Mouse (Mus musculus) heart, postnatal 4 days (tissue): ENCODE data around the gene Zfhx3. TPM values are rescaled to one million over a fixed set of nuclear protein-coding genes. Genes with fewer than 3 reads are reported as not detected.
"Not testable (repeated sequence)": the region's sequence is repeated elsewhere in the genome, so short reads cannot be mapped to it uniquely, and the experiment has no call there.

Source experiments
- DNase-seq: peaks from one replicate; pipeline ENCODE4 v3.0.0; 2021
- total RNA-seq, 2 experiments: library from RNA; stranded (reverse); gene quantifications; 2 replicates each; pipeline ENCODE4 v1.2.3; 2021

Gene Zfhx3
- total RNA-seq, result 10 to 100 TPM in 1 of 2 experiments, 1 to 10 TPM in 1; 9.7 to 11.5 TPM

DNA sequence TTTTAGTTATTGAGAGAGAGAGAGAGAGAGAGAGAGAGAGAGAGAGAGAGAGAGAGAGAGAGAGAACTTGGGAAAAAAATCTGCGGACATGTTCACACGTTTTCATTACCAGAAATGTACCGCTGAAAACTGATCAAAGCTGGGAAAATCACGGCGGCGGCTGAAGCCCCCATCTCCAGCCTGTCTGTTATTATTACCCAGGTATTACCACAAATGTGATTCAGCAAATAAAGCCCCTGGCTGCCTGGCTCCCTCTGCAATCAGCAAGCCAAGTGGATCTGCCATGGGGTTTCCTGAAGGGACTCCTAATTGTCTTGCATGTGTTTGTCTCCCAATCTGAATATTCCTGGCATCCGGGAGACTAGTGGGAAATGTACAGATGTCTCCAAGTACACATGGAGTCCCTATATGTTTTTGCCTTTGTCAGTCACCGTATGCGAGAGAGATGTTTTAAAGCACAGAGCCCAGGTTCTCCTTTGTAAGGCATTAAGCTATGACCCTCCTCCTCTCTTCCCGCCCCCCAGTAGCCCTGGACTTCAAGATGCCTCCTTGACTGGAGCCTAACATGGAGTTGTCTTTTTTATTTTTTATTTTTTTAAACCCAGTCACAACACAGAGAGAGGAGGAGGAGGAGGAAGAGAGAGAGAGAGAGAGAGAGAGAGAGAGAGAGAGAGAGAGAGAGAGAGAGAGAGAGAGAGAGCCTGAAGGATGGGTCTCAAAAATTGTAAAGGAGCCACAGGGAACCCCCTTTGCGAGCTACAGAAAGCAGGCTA lies at the start of gene Zfhx3:
Gene Zfhx3, plus strand, starts transcription at position 723 of the 773 bp plus-strand sequence.
- no peak for DNase-seq

- no peak for DNase-seq
These were observed 23.5 kb upstream of the Zfhx3 start for GRCm38 (mm10) chr8:107918984-107919383.

- no peak for DNase-seq
These were observed 16.3 kb upstream of the Zfhx3 start for GRCm38 (mm10) chr8:107926149-107926548.

GRCm38 (mm10) chr8:107936725-107937124 lies 5.7 kb upstream of the Zfhx3 start:
- no peak for DNase-seq

DNA sequence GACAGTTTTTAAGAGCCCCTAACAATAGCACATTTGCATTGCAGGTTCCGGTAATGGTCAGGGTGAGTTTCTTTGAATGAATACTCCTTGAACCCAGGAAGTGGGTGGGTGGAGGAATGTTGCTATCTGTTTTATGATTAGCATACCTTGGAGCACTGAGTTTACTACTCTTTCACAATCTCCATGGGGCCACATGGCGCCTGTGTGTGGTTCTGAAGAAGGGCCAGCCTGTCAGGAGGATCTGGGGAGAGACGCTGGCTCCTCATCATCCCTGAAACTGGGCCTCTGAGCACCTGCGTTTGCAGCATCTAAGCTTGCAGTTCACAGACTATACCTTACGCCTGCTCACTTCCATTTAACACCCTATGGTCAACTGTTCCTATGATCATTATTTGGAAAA lies 4.2 kb upstream of the Zfhx3 start:
- not testable (repeated sequence) for DNase-seq

DNA sequence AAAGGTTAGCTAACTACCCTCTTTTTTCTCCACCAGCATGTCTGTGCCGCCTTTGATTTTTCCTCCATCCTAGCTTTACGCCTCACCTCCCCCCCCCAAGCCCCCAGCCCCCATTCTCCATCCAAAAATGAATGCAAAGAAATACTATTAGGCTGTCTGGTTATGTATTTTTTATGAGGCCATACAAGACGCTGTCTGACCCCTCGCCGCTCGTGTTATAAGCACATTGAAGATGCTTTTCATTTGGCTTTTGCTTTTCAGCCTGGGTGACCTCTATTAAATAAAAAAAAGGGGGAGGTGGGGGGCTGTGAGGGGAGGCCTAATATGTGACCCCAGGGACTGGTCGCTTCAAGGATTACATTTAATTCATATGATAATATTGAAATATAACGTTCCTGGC lies 2.3 kb upstream of the Zfhx3 start:
- DNase-seq, result no peak

DNA sequence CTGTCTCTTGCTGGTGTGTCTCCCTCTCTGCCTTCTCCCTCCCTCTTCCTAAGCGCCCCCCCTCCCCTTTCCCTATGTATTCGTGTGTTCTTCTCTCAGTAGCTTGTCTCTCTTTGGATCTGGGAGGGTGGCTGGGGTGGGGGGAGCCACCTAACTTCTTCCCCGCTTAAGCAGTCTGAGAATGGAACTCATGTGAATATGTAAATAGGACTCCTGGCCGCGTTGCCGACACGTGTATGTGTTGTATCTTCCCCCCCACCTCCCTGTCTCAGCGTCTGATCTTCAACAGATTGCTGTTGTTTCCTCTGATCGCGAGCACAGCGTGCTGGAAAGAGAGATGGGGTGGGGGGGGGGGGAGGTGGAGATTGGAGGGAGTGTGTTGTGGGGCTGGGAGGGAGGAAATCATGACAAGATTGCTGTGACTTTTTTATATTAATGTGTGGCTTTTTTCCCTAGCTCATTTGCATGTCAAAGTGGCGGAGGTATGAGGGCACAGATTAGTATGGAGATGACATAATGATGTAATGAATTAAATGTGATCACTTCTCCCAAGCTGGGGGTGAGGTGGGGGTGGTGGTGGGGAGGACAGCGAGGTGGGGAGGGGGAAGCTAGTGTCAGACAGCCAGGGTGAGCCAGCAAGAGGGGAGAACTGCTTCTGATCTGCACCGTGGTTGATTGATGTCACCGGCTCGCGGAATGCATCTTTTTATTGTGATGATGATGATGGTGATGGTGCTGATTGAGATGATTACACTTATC lies 487 bp downstream of the Zfhx3 start:
- no peak for DNase-seq

- DNase-seq, result no peak
These were observed 1.3 kb downstream of the Zfhx3 start for GRCm38 (mm10) chr8:107943550-107944348.

- no peak for DNase-seq
These were observed 2.5 kb downstream of the Zfhx3 start for GRCm38 (mm10) chr8:107944676-107945600.

- no peak for DNase-seq
These were observed 4.4 kb downstream of the Zfhx3 start for GRCm38 (mm10) chr8:107946888-107947287.

- DNase-seq, result peak; percentile 10
These were observed 13.4 kb downstream of the Zfhx3 start for GRCm38 (mm10) chr8:107955887-107956286.

DNA sequence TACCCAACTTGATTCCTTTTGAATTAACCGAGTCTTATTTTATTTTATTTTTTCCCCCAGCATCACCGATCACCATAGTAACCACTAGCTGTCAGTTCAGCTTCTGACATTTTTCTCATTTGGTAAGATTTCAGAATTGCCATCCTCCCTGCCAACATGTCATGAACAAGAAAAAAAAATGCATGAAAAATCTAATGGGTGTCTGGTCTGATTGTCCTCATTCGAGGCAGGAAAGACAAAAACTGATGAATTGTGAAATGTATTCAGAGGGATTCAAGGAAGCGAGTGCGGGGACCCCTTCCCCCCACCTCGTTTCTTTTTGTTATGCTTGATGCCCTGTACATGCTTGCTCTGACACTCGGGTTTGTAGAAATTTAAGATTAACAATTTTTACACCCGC lies 15.1 kb downstream of the Zfhx3 start:
- DNase-seq, result no peak

GRCm38 (mm10) chr8:107960466-107960865 lies 18.0 kb downstream of the Zfhx3 start:
- DNase-seq, result no peak

DNA sequence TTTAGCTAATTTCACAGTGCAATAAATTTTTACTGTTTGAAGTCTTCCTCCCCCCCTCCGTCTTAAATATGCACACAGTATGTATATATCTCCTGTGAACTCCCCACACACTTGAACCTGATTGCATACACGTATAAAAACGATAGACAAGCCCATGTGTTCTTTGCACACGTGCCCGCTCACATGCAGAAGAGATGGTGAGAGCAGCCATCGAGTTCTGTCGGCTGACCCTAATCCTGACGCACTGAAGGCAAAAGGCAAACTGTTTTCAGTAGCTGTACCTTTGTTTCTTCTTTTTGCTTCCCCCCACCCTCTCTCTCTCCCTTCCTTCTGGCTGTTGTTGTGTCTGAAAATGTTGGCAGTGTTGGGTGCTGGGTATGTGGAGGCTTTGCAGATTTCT lies 18.4 kb downstream of the Zfhx3 start:
- DNase-seq, result no peak

GRCm38 (mm10) chr8:107972198-107972597 lies 29.8 kb downstream of the Zfhx3 start:
- DNase-seq, result no peak

DNA sequence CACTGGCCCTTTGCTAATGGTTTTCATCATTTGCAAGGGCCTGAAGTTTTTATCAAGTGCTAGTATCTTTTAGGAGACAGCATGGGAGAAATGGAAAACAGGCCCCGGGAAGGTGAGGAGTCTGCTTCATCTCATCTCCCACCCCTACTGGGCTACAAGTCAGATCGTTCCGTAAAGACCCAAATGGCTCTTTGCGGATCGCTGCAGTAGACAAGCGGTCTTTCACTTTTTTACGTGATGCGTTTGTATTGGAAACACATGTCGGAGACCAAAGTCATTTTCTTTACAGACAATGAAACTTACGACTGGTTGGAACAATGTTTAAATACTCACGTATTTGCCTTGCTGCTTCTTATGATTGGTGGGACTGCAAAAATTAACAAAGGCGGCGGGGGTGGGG lies 32.0 kb downstream of the Zfhx3 start:
- no peak for DNase-seq

- DNase-seq, result no peak
These were observed 35.8 kb downstream of the Zfhx3 start for GRCm38 (mm10) chr8:107978247-107978646.

DNA sequence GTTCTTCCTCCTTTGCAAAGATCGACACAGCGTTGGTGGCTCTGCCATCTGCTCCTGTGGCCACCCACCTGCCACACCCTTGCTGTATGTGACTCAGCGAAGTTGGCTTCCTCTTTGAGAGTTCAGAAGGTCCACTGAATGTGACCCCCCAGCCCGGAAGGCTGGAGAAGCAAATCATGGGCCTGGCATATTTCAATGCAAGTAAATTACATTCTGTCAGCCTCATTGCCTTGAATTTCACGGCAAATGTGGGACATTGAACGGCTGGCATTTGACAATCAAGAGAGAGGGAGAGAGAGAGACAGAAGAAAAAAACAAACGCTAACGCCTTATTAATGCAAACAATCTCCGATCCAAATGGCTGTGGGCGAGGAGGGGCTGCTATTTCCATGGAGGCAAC lies 38.2 kb downstream of the Zfhx3 start:
- no peak for DNase-seq

DNA sequence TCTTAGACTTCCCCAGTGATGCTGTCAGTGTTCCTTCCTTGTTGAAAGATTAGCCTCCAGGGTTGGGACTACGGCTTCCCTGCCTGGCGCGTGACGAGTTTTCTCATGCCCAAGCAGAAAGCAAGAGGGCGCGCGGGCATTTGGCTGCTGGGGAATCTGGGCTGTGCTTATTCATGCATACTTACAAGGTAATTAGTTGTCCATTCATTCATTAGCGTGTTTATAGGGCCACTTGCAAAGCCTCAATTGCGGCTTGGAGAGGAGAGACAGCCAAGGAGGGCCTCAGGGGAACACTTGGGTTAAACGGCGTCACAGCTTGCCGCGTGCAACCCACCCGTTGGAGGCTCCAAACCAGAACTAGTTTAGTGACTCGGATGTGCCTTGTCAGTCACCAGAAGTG lies 44.2 kb downstream of the Zfhx3 start:
- no peak for DNase-seq

DNA sequence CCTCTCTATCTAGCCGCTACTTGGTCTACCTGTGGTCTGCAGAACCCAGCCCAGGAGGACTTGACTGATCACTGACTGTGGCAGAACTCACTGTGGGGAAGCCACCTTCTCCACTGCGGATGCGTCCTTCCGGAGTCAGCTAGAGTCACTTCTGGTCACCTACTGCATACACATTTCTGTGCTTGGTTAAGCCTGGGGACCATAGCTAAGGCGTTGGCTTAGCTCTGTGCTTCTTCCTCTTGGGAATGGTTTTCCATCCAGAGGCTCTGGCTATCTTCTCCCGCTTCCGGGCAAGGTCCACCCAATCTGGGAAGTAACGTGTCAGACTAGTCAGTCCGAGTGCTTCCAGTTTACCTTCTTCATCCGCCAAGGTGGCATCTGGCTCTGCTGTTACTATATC lies 56.4 kb downstream of the Zfhx3 start:
- no peak for DNase-seq

DNA sequence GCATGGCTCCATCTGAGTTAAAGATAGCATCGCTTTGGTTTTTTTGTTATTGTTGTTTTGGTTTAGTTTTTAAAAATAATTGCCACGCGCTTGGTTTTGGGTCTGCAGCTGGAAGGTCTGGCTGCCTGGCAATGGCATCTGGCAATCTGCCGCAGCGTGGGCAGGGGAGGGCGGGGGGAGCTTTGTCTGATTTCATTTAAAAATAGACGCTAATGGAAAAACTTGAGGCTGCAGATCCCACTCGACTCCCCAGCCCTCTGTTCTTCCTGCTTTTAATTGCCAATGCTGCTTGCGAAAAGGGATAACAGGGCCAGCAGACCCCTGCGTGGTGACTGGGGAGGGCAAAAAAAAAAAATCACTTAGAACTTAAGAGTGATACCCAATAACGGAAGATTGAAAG lies 69.1 kb downstream of the Zfhx3 start:
- DNase-seq, result peak; percentile 48

- no peak for DNase-seq
These were observed 75.3 kb downstream of the Zfhx3 start for GRCm38 (mm10) chr8:108017727-108018126.
